Mouse (Mus musculus) layer of hippocampus, adult 18-20 months (tissue): ENCODE measurements around the gene Susd6. TPM values are rescaled to one million over a fixed set of nuclear protein-coding genes. Genes with fewer than 3 reads are reported as not detected.

Experiments used
- DNase-seq, 2 experiments: peaks; one replicate each; pipeline ENCODE4 v3.0.0; 2022; ENCODE audit warnings: low spot score in 2 of 2
- total RNA-seq, 2 experiments: library from RNA; stranded (reverse); gene quantifications; 2 replicates each; pipeline ENCODE4 v1.2.3; 2021

The Susd6 gene
- total RNA-seq, 2 experiments from 2014 or later: 64.0 to 76.3 TPM

GRCm38 (mm10) chr12:80925919-80926318 lies 135.6 kb downstream of the Susd6 start:
- DNase-seq: no peak

- DNase-seq: no peak
Measured at GRCm38 (mm10) chr12:80926550-80926949, 136.2 kb downstream of the Susd6 start.

DNA sequence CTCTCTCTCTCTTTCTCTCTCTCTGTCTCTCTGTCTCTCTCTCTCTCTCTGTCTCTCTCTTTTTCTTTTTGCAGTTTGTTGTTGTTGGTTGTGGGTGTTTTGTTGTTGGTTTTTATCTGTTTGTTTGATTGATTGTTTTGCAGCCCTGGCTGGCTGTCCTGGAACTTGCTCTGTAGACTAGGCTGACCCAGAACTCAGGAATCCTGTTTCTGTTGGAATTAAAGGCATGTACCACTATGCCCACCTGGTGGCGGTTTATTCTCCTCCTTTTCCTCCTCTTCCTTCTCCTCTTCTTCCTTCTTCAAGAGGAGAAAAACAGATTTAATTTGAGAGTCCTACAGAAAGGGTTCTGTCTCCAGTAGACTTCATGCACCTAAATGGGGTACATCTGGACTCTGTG lies 137.2 kb downstream of the Susd6 start:
- DNase-seq: no peak

GRCm38 (mm10) chr12:80928881-80929280 lies 138.6 kb downstream of the Susd6 start:
- no peak for DNase-seq

DNA sequence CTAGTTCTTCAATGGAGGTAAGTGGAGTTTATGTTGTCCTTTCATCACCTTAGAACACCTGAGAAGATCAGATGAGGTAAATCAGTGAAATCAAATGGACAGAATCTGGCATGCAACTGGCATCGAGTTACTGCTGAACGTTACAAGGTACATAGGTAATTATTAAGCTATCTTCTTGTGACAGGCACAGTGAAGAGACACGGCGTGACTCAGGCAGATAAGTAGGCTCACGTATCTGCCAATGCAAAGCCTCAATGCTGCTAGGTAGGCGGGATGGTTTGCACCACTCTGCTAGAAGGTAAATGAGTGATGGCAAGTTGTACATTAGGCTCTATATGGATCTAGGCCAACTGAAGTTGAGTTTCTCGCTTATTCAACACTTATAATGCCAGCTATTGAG lies 139.8 kb downstream of the Susd6 start:
- no peak for DNase-seq

Other genes with a start within 250 kb of the Susd6 start
- gene Slc39a9, start 146.6 kb upstream of the Susd6 start, total RNA-seq: 10 to 100 TPM; 37.6 to 40.6 TPM
- 10 to 100 TPM; 29.9 to 34.3 TPM for gene Erh, start 146.2 kb upstream of the Susd6 start, total RNA-seq
- 1 to 10 TPM; 5.7 to 8.3 TPM for gene Plekhd1, start 97.9 kb upstream of the Susd6 start, total RNA-seq
- 10 to 100 TPM; 16.2 to 16.3 TPM for gene Ccdc177, start 29.8 kb upstream of the Susd6 start, total RNA-seq
- gene Srsf5, start 155.0 kb downstream of the Susd6 start, total RNA-seq: 100 to 1,000 TPM; 278 to 306 TPM
- not detected for gene Slc10a1, start 178.2 kb downstream of the Susd6 start, total RNA-seq
- gene Smoc1, start 236.3 kb downstream of the Susd6 start, total RNA-seq: 10 to 100 TPM in 1 of 2 experiments, 1 to 10 TPM in 1; 9.6 to 11.4 TPM